Mouse (Mus musculus): ENCODE results near the gene Clpb.

DNA sequence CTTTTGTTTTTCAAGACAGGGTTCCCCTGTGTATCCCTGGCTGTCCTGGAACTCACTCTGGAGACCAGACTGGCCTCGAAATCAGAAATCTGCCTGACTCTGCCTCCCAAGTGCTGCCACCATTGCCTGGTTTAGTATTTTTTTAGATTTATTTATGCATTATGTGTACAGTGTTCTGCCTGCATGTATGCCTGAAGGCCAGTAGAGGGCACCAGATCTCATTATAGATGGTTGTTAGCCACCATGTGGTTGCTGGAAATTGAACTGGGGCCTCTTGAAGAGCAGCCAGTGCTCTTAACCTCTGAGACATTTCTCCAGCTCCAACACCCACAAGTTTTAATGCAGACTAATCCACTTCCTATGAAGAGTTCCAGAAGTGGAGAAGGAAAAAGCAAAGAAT lies 1.4 kb upstream of the Clpb start:
- TF ChIP-seq TAL1 (IDR thresholded peaks at IDR 0.05; ENCODE audit: low read length) (no peak), GATA1 (IDR thresholded peaks at IDR 0.05; ENCODE audit: low read length) (no peak)
